Mouse (Mus musculus): ENCODE results near the gene Bcl2l11.

Gene Bcl2l11

DNA sequence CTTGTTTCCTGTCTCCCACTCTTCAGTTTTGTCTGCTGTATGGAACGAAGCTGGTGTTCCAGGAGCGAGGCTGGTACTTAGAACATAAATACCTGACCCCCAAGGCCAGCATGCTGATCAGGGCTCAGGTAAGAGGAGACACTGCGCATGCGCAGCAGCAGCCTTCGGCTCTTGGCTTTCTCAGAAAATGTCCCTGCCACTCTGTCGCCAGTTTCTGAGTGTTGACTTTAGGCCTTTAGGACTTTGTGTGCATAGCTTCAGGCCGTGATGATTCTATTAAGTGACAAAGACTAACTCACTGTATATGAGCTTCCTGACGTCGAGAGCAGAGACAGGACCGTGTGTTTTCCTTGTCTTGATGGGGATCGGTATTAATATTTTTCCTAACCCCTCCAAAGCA is 20.2 kb upstream of the Bcl2l11 start:
- intact Hi-C loops (cut with DNase I), result no loop called here

DNA sequence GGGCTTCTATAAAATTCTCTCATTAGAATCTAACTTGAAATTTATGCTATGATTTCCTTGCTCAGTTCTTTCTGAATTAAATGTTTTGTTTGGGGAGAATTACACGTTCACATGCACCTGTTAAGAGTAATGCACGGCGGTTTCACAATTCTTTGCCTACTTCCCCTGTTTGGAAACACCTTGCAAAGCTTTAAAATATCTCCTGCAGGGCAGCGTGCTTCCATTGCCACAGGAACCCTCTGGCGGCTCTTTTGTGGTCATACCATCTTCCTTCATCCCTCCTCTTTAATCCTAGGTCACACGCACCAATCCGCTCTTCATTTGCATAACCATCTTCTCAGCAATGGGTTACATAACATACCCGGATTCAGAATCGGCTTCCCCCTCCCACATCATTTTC is 14.3 kb upstream of the Bcl2l11 start:
- intact Hi-C loops (cut with DNase I), result no loop called here

DNA sequence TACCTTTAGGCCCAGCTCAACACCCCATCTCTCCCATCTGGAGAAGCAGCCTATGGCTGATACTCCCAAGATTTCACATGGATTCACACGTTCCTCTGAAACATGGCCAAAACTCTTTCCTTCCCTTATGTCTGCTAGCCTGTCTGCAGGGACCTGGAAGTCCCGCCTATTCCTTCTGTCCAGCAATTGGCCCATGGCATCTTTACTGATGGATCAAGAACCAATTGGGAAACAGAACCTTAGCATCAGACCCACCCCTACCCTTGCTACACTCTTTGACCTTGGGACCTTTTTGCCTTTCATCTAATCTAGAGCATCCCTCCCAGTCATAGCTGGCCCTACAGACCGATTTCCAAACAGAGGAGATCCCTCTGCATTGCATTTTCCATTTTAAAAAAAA is 11.2 kb upstream of the Bcl2l11 start:
- intact Hi-C loops (cut with DNase I), result no loop called here

DNA sequence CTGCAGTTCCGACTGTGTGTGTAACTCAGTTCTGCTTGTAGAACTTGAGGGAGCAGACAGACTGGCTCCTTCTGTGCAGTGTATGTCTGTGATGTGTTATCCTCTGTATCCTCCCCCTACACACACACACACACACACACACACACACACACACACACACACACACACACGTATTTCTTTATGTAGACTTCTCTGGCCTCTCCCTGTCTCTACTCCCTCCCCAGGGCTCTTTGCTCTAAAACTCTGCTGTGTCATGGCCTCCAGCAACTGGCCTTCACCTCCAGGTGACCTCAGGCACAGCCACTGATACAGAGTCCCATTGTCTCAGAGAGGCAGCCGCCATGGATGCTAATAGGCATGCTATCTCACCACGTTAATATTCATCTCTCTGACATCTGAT is 10.3 kb upstream of the Bcl2l11 start:
- intact Hi-C loops (cut with DNase I), result no loop called here

DNA sequence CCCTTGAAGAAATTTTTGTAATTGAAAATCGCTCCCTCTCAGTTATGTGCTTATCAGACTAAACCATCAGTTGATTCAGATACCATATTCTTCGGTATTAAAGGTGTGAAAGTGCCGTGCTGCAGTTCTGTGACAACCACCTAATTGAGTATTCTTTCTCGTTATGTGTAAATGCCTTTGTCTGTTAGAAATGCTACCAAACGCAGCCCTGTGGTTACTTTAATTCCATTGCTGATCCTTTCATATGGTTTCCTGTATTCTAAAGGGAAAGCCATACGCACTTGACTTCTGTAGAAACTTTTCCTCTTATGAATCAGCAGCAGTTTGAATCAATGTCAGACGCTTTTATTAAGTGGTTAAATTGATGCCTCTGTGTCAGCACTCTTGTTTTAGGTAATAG is 8.2 kb upstream of the Bcl2l11 start:
- intact Hi-C loops (cut with DNase I), result no loop called here

DNA sequence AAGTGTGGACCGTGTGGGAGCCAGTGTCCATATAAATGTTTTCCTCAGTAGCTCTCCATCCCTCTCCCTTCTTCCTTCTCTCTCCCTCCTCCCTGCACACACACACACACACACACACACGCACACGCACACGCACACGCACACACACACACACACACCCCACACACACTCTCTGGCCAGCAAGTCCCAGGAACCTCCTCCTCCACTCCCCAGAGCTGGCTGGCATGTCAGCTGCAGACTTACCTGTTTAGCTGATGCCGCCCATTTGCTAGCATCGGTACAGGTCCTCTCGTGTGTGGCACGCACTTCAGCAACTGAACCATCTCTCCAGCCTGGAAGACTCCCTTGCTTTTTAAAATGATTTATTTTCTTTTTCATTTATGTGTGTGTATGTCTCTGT is 6.9 kb upstream of the Bcl2l11 start:
- intact Hi-C loops (cut with DNase I), result no loop called here

DNA sequence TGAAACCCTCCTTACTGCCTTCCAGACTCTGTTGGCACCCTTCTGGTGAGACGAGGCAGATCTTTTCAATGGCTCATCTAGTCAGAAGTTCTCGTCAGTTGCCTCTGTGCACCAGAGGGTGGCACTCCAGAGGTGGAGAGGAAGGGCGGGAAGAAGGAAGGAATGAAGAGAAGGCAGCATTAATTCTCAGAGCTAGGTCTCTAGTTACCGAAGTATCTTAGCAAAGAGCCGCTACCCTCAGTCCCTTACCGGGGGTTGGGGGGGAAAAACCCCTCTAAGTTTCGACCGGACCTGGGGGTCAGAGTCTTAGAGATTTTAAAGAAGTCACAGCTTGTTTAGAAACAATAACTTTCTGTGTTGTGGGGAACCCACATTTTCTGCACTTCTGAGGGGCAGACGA is 3.3 kb upstream of the Bcl2l11 start:
- intact Hi-C loops (cut with DNase I), result loop anchor here (2.0 to 5.0 kb wide), 2 partner anchors 274 to 450 kb away; no protein-coding TSS in a partner anchor

DNA sequence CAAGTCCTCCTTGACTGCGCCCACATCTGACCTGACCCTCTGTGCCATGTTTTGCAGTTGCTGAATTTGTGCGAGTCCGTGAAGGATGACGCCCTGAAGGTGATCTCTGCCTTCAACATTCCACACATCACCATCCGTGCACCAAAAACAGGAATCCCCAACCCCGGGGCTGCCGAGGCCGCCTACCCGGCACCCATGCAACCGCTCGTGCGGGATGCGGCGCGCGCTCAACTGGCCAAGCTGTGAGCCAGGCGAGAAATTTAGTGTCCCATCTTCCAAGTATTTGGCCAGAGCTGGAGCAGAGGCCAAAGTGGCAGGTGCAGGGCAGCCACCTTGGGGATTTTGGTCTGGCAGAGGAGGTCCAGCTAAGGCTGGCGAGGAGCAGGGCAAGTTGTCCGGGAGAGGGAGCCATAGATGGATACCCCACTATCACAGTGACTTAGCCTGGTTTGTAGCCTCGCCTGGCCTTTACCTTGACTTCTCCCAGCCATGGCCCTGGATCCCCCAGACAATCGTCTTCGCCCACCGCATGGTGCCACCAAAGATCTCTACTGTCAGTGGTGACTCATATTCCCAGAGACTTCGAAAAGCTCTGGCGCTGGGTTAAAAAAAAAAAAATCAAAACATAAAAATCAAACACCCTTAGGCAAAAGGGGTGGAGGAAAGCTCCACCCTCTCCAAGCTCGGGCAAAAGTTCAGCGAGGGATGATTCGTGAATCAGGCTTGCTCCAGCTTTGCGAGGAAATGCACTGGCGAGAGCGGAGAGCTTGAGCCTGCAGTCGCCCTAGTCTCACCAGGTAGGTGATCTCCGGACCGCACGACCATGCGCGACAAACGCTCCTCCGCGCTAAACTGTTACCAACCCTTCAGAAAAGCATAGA is 2.7 kb upstream of the Bcl2l11 start:
- intact Hi-C loops (cut with DNase I), result loop anchor here (2.0 to 5.0 kb wide), 2 partner anchors 274 to 449 kb away; no protein-coding TSS in a partner anchor

DNA sequence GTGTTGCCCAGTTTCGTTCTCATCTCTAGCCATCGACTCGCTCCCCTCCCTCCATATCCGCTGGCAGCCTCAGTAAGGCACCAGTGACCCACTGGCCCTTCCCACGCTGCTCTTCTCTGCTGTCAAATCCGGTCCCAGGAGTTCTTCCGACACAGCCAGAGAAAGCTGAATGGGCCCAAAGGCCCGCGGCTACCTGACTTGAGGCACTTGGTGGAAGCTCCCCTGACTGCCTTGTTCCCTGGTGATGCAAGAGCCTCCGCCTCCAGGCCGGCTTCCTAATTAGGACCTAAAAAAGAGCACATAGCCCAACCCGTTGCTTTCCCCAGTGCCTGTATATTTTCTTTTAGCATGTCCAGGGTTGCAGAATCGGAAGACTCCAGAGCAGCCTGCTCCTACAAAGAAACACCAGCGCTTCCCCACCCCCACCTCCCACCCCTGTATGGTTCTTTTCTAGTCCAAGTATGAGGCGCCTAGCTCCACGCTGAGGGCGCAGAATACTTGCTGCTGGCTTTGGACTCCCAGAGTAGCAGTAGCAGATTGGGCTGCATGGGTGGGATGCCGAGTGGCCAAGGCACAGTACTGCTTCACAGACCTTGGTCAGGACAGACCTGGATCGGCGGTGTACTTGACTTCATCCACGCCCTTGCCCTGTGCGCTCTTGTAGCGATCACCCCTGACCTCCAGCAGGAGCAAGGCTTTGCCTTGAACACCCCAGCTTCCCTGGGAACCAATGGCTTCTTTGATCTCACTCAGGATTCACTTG is 1.7 kb upstream of the Bcl2l11 start:
- intact Hi-C loops (cut with DNase I), result loop anchor here (2.0 to 5.0 kb wide), 3 partner anchors 235 to 448 kb away; no protein-coding TSS in a partner anchor

DNA sequence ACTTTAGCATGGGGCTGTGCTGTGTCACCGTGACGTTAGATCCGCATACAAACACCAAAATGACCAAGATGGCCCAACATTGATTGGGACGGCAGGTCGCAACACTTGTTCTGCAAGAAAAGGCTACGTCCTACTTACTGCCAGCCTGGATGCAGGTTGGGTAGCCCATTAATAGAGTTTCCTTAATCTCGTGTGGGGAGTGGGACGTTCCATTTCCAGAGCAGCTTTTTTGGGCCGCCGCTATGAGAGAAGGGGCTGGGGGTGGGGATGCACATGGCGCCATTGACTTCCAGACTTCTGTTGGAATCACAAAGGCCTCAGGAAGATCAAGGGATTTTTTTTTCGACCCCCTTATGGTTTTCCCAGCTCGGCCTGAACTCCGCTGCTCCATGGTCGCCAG is 1.1 kb upstream of the Bcl2l11 start:
- intact Hi-C loops (cut with DNase I), result loop anchor here (2.0 to 5.0 kb wide), 2 partner anchors 236 to 448 kb away; no protein-coding TSS in a partner anchor

DNA sequence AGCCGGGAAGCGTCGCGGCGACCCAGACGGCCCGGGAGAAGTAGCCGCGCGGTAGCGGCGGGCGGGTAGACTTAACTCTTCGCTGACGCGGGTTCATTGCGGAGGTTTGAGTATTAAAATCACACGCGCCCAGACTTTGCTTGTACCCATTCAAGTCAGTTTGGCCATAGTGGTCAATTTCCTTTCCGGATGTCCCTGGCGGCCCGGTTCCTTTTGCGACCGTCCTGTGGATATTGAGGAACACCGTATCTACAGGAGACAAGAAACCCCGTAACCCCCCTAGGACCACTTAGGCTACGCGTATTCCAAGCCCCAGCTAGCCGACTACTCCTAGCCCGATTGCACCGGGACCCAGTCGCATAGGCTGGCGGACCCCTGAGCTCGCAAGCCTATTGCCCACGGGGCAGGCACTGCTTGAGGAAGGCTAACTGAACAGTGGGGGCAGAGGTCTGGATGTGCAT is 783 bp downstream of the Bcl2l11 start:
- intact Hi-C loops (cut with DNase I), result no loop called here

DNA sequence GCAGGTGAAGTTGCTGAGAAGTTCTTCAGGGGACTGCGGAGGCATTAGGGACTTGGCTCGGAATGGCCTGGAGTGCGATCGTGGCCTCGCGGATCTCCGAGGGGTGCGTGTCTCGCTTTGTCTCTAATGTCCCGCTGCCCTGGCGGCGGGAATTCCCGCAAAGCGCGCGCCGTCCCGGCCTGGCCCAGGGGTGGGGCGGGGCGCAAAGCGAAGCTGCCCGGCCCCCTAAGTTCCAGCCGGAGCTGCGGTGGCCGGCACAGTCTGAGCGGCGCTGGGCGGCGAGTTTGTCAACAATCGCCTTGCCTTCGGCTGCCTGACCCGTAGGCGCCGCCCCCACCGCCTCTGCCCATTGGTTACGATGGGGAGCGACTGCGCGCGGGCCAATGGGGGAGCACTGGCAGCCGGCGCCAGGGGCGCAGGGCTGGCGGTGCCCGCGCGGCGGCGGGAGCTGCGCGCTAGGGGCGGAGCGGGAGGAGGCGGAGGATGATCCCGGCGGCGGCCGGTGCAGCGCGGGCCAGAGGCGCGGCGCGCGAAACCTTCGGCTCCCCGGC is 1.4 kb downstream of the Bcl2l11 start:
- intact Hi-C loops (cut with DNase I), result no loop called here

DNA sequence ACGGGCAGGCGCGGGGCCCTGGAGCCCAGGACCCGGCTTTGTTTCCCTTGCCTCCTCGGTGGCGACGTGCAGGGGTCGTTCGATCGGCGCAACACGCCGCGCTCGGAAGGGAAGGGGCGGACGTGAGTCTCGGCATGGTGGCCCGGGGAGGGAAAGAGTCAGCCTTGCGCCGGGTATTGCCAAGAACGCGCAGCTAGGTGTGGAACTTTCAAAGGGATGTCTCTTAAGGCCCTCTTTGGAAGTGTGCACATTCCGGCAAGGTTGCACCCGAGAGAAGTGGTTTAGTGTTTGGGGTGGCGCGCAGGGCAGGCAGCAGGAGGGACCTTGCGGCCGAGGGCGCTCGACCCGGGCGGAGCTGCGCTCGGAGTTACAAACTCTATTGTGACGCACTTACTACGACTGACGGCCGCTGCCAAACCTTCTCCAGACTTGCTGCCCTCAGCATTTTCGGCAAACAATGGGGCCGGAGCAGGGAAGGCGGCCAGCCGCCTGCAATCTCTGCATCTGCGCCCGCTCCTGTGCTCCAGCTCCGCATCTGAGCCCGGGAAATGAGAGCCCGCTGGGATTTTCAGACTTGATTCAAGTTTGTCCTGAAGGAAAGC is 2.0 kb downstream of the Bcl2l11 start:
- intact Hi-C loops (cut with DNase I), result no loop called here

DNA sequence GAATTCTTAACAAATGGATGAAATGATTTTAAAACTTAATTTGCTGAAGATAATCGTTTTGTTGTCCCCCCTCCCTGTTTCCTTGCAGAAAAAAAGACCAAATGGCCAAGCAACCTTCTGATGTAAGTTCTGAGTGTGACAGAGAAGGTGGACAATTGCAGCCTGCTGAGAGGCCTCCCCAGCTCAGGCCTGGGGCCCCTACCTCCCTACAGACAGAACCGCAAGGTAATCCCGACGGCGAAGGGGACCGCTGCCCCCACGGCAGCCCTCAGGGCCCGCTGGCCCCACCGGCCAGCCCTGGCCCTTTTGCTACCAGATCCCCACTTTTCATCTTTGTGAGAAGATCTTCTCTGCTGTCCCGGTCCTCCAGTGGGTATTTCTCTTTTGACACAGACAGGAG is 2.7 kb downstream of the Bcl2l11 start:
- intact Hi-C loops (cut with DNase I), result no loop called here

DNA sequence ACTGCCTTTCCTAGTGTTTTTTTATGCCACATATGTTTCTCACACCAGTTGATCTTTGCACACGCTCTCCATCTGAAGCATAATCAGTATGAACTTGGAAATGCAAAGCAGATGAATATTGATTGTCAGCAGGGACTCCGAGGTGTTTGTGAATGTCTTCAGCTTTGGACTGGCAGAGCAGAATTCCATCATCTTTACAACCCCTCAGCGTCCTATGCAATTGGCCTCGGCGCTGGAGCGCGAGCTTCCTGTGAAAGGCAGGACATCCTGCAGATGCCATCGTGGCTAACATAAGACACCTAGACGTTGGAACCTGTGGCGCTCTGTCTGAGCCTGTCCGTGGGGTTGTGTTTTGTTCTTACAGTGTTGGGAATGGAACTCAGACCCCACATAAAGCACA is 5.7 kb downstream of the Bcl2l11 start:
- intact Hi-C loops (cut with DNase I), result no loop called here

DNA sequence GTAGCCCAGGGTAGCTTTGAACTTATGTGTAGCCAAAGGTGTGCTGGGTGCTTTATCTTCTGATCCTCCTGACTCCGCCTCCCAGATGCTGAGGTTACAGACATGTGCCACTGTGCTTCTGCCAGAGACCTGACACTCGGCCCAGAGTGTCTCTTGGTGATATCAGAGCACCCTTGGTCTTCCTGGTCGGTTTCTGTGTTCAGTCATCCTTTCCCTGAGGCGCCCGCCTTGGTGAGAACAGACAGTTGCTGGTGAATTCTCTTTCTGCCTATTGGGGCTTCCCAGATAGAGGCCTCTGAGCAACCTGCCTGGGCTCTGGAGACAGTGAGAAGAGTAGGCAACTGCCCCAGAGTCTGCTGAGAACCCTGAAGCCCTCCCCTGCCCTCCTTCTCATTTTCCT is 6.8 kb downstream of the Bcl2l11 start:
- intact Hi-C loops (cut with DNase I), result no loop called here

DNA sequence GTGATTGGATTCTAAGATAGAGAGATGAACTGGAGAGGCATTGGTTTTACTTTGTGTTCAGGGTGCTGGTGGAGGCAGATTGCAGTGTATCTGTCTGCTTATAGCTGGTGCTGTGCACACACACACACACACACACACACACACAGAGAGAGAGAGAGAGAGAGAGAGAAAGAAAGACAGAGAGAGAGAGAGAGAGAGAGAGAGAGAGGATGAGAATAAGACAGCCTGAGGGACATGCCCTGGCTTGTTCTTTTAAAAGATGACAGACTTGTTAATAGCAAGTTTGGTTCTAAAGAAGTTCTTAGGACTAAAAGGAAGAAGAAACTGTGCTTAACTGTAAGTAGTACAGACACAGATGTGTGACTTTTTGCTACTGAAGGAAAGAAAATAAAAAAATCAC is 8.0 kb downstream of the Bcl2l11 start:
- intact Hi-C loops (cut with DNase I), result no loop called here

DNA sequence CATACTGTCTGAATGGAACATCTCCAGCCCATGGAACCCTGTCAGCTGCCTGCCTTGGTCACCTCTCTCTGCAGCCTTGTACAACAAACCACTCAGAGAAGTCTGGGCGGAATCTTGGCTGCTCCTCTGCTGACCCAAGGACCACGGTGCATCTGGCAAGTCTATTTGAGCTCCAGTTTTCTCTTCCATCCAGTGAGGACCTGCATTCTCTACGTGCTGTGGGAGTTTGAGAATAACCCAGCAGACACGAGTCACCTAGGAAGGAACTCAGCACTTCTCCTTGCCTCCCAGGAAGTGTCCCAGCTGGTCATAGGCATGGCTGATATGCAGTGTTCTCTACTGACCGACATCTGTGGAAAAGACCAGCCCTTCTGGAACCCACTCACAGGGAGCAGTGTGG is 8.6 kb downstream of the Bcl2l11 start:
- intact Hi-C loops (cut with DNase I), result no loop called here

DNA sequence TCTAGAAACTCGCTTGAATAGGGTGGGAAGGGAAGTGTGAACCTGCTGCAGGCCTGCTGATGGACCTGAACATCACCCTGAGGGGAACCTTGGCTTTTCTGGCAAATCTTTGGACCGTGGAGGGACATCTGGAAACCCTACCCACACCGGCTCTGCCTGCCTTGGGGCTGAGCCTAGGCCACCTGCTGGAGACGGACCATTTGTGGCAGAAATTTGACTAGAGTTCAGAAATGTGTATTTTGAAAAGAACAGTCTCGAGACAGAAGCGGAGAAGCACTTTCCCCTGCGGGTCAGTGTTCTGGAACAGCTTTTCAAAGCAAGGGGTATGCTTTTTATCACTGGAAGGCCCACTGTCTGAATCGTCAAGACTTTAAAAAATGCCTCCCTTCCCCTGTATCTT is 9.1 kb downstream of the Bcl2l11 start:
- intact Hi-C loops (cut with DNase I), result loop anchor here (5.0 kb wide), 1 partner anchor 37 kb away; no protein-coding TSS in a partner anchor

DNA sequence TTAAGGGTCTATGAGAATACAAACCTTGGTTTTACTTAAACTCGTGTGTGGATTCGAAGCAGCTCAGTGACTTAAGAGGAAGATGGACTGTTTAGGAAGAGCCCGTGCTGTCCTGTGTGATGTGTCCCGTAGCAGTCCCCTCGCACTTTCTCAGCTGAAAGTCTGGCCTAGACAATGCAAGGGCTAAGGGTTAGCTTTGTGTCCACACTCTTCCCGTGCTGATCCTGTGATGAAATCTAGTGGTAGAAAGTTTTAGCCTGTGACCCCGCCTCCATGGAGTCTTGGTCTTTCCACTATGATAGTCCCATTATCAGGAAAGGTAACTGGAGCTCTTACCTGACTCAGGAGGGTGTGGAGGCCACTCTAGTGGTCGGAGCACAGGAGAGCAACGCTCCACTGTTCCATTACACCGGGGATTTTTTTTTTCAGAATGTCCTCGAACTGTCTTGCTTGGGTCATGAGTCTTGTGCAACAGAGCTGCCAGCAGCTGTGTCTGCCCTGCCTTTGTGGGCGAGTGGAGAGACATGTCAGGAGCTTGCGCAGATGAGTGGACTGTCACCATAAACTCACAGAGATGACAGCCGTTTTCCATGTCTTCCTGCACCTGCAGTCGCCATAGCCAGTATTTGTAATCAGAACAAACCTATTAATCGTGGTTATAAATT is 11.1 kb downstream of the Bcl2l11 start:
- intact Hi-C loops (cut with DNase I), result loop anchor here (5.0 kb wide), 1 partner anchor 35 kb away; no protein-coding TSS in a partner anchor

Measured in adrenal gland (tissue).